Mouse (Mus musculus) heart, adult 2 months (tissue): ENCODE results near the gene Mta2. TPM values are rescaled to one million over a fixed set of nuclear protein-coding genes. Genes with fewer than 3 reads are reported as not detected.
A peak's percentile ranks its signal among the peaks of the same experiment; 100 is the strongest.

Source experiments
- DNase-seq, 2 experiments: peaks; one replicate each; pipeline ENCODE4 v3.0.0; 2021
- H3K27ac ChIP-seq: fragments of 200-600 bp; 2 replicates; pipeline ENCODE4 v1.8.1; 2022
- H3K27me3 ChIP-seq: fragments of 200-500 bp; 2 replicates; pipeline ENCODE4 v1.6.1; 2012; ENCODE audit warnings: mild to moderate bottlenecking, low read length, inconsistent platforms, mixed read lengths; ENCODE audit not compliant: control insufficient read depth, insufficient read depth
- H3K36me3 ChIP-seq: fragments of 200-500 bp; 2 replicates; pipeline ENCODE4 v1.6.1; 2012; ENCODE audit warnings: low read length, inconsistent platforms; ENCODE audit not compliant: control insufficient read depth, insufficient read depth
- H3K4me1 ChIP-seq: fragments of 200-500 bp; 2 replicates; pipeline ENCODE4 v1.6.1; 2011; ENCODE audit warnings: low read length; ENCODE audit not compliant: control insufficient read depth, insufficient read depth
- H3K4me3 ChIP-seq: fragments of 200-600 bp; 2 replicates; pipeline ENCODE4 v1.8.1; 2022
- H3K79me2 ChIP-seq: fragments of 200-500 bp; replicated peaks from 2 replicates; pipeline ENCODE4 v1.6.1; 2012; ENCODE audit warnings: mild to moderate bottlenecking, inconsistent platforms, low read length, moderate library complexity, mixed read lengths; ENCODE audit not compliant: control insufficient read depth, insufficient read depth
- H3K9ac ChIP-seq: fragments of 200-500 bp; 2 replicates; pipeline ENCODE4 v1.6.1; 2012; ENCODE audit warnings: low read depth, mild to moderate bottlenecking, control low read depth, inconsistent platforms, low read length, mixed read lengths
- CTCF ChIP-seq: fragments of 200-600 bp; IDR thresholded peaks from 2 replicates; pipeline ENCODE4 v1.8.1; 2022; ENCODE audit warnings: antibody characterized with exemption, mild to moderate bottlenecking, moderate library complexity
- EP300 ChIP-seq: fragments of 200-500 bp; IDR thresholded peaks from 2 replicates; pipeline ENCODE4 v1.6.1; 2011; ENCODE audit warnings: low read depth, low read length, control low read depth; ENCODE audit not compliant: insufficient read depth
- POLR2A ChIP-seq: fragments of 200-500 bp; IDR thresholded peaks from 2 replicates; pipeline ENCODE4 v1.6.1; 2011; ENCODE audit warnings: mild to moderate bottlenecking, low read depth, low read length, control low read depth; ENCODE audit not compliant: insufficient read depth
- WGBS: fragments of 180-500 bp; shearing (Covaris S2); methylation state at CpG from one replicate; pipeline ENCODE4 v1.1.7; 2018; 5-methylcytosine and 5-hydroxymethylcytosine counted together
- intact Hi-C: fragments of 180-260 bp; cut with DNase I; formaldehyde crosslinking; loops from one replicate; pipeline ENCODE4 v1.15.1; 2025
- polyA plus RNA-seq: library from polyadenylated mRNA; depleted of rRNA; stranded (reverse); fragments of >200 nt; gene quantifications from 2 replicates; pipeline ENCODE4 v1.2.3, GENCODE M21; 2012
- total RNA-seq, 2 experiments: library from RNA; stranded (reverse); gene quantifications; 2 replicates each; pipeline ENCODE4 v1.2.3; 2021

The Mta2 gene
- total and polyA plus RNA-seq, 3 experiments: 13.1 to 32.1 (median 29.0) TPM

GRCm38 (mm10) chr19:8953135-8954039, 11.7 kb downstream of the Mta2 start, which contains the start of gene Tut1:
Tut1 (plus strand) TSS chr19:8953847.
- peaks cover 3% of the 10 kb centered on the region; the same call in 1 of the 2 replicates for H3K79me2 ChIP-seq
- DNase-seq: peak; percentile 89 to 93
- intact Hi-C loops: loop anchor here (1.0 to 5.0 kb wide), 2 partner anchors 12 to 56 kb away; partner anchors contain the start of genes Ganab and Mta2
- H3K4me3 ChIP-seq: peak within 1 kb of the TSS; percentile 95
- no peaks in the 10 kb centered on the region for H3K36me3 ChIP-seq
- peaks cover 4% of the 10 kb centered on the region for H3K4me1 ChIP-seq
- TF ChIP-seq CTCF (peak; percentile 17; the same call in 1 of the 2 replicates), POLR2A (peak; percentile 84), EP300 (peak; percentile 91)
- no peaks in the 10 kb centered on the region for H3K27me3 ChIP-seq
- peak within 1 kb of the TSS; percentile 82 for H3K9ac ChIP-seq
- under 1% methylated on average over 46 of the region's 46 CpGs for WGBS
- H3K27ac ChIP-seq: peak within 1 kb of the TSS; percentile 75

DNA sequence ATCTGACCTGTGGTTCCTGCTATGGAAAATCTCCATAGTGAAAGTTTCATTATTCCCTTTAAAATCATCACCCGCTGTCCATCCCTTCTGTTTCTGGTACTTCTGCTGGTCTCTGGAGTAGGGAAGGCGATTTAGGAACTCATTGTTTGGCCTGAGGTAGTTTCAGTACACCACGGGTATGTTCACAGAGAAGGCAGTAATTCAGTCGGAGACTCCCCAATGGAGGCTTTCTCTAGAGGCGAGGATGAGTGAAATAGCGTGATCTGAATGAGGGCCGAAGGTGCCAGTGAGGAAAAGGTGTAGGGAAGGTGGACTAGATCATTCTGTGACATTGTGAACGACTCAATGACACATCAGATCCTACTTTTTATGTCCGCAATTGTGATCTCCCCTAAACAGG, 12.5 kb downstream of the Mta2 start:
- Histone ChIP-seq H3K79me2 (peaks cover 3% of the 10 kb centered on the region; the same call in 1 of the 2 replicates), H3K36me3 (no peaks in the 10 kb centered on the region), H3K27me3 (no peaks in the 10 kb centered on the region), H3K4me3 (peak overlapping the region; percentile 95), H3K4me1 (peaks cover 4% of the 10 kb centered on the region), H3K27ac (peak overlapping the region; percentile 75), H3K9ac (peak overlapping the region; percentile 42; the same call in 1 of the 2 replicates)
- no peak for TF ChIP-seq EP300
- no peak for TF ChIP-seq CTCF
- TF ChIP-seq POLR2A: no peak
- WGBS: 8% methylated on average over 9 of the region's 9 CpGs
- intact Hi-C loops: loop anchor here (5.0 kb wide), 1 partner anchor 57 kb away; the partner anchor contains the start of gene Ganab
- DNase-seq: no peak

DNA sequence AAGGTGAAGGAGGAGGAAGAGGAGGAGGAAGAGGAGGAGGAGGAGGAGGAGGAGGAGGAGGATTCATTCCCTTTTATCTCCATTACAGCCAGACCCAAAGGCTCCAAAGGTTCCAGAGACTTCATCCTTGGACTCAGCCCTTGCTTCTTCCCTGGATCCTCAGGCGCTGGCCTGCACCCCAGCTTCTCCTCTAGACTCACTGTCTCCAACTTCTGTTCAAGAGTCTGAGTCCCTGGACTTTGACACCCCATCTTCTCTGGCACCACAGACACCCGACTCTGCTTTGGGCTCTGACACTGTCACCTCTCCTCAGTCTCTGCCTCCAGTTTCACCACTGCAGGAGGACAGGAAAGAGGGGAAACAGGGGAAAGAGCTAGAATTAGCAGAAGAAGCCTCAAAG, 20.6 kb downstream of the Mta2 start:
- Histone ChIP-seq H3K79me2 (no peaks in the 10 kb centered on the region), H3K36me3 (no peaks in the 10 kb centered on the region), H3K27ac (no peak overlapping the region), H3K9ac (no peak overlapping the region), H3K27me3 (no peaks in the 10 kb centered on the region), H3K4me1 (peaks cover 3% of the 10 kb centered on the region), H3K4me3 (no peak overlapping the region)
- no peak for DNase-seq
- TF ChIP-seq POLR2A (no peak), EP300 (no peak), CTCF (no peak)
- intact Hi-C loops: no loop called here
- 85% methylated on average over 2 of the region's 2 CpGs for WGBS

DNA sequence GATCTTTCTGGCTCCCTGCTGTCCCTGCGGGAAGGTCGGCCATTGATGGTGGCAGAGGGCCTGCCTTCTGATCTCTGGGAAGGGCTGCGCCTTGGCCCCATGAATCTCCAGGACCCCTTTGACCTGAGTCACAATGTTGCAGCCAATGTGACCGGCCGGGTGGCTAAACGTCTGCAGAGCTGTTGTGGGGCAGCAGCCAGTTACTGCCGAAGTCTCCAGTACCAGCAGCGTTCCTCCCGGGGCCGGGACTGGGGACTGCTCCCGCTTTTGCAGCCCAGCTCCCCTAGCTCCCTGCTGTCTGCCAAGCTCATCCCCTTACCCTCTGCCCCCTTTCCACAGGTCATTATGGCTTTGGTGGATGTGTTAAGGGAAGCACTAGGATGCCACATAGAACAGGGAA, 23.4 kb downstream of the Mta2 start:
- Histone ChIP-seq H3K9ac (no peak overlapping the region), H3K4me1 (peaks cover 5% of the 10 kb centered on the region), H3K4me3 (no peak overlapping the region), H3K36me3 (peaks cover 5% of the 10 kb centered on the region; the same call in 1 of the 2 replicates), H3K27me3 (no peaks in the 10 kb centered on the region), H3K79me2 (no peaks in the 10 kb centered on the region), H3K27ac (no peak overlapping the region)
- TF ChIP-seq POLR2A: no peak
- TF ChIP-seq EP300: no peak
- WGBS: 85% methylated on average over 11 of the region's 11 CpGs
- DNase-seq: no peak
- intact Hi-C loops: loop anchor here (5.0 kb wide), 1 partner anchor 93 kb away; the partner anchor contains the start of gene Ubxn1

DNA sequence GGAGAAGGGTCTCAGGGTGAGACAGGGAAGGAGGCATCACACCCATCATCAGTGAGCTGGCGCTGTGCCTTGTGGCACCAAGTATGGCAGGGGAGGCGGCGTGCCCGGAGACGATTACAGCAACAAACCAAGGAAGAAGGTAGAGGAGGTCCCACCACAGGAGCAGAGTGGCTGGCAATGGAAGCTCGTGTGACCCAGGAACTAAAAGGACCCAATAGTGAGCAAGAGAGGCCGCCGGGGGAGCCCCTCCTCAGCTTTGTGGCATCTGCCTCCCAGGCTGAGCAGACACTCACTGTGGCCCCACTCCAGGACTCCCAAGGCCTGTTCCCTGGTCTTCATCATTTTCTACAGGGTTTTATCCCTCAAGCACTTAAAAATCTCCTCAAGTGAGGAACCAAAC, 24.1 kb downstream of the Mta2 start:
- Histone ChIP-seq H3K27ac (peak overlapping the region; percentile 96), H3K27me3 (no peaks in the 10 kb centered on the region), H3K4me3 (peak overlapping the region; percentile 76), H3K4me1 (peaks cover 5% of the 10 kb centered on the region), H3K36me3 (peaks cover 6% of the 10 kb centered on the region; the same call in 1 of the 2 replicates), H3K79me2 (no peaks in the 10 kb centered on the region), H3K9ac (peak overlapping the region; percentile 12; the same call in 1 of the 2 replicates)
- intact Hi-C loops: loop anchor here (5.0 kb wide), 1 partner anchor 93 kb away; the partner anchor contains the start of gene Ubxn1
- WGBS: 55% methylated on average over 8 of the region's 8 CpGs
- TF ChIP-seq CTCF (no peak), EP300 (no peak), POLR2A (no peak)
- peak; percentile 24 to 38 for DNase-seq
